Mouse (Mus musculus): ENCODE data around the gene Ifitm7.
"Not testable (repeated sequence)": the region's sequence is repeated elsewhere in the genome, so short reads cannot be mapped to it uniquely, and the experiment has no call there.

Gene Ifitm7

DNA sequence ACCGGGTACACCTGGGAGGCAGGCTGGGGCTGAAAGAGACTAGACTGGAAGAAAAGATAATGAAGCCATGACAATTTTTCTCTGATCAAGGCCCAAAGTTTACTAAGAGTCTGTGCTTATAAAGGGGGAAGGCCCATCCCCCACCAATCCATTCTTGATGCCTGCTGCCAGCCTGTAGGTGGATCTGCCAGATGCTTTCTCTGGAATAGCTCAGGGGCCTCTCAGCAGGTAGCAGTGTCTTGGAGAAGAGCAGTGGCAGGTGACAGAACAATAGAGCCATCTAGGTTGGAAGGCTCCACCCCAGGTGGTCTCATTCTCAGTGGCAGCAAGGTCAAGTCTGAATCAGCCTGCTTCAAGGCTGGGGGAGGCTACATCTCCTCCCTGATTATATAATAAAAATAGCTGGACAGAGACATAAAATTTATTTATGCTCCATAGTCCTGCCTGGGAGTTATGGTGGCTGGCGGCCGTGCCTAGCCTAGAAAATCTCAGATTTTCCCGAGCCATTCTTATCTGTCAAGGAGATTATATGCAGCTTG is 10.3 kb downstream of the Ifitm7 start:
- DNase-seq = not testable (repeated sequence)

DNA sequence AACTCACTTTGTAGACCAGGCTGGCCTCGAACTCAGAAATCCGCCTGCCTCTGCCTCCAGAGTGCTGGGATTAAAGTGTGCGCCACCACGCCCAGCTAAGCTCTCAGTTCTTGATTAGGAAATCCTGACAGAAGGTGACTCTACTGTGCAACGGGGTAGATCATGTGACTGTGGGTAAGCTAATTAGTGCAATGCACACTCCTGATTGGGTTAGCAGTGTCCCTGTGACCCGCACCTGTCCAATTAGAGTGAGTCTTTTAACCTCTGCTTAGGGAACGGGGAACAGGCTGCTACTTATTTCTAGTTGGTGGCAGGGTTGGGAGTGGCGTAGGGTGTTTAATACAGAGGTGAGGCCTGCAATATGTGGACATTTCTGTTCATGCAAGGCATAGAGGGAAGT is 14.6 kb downstream of the Ifitm7 start:
- DNase-seq = no peak

DNA sequence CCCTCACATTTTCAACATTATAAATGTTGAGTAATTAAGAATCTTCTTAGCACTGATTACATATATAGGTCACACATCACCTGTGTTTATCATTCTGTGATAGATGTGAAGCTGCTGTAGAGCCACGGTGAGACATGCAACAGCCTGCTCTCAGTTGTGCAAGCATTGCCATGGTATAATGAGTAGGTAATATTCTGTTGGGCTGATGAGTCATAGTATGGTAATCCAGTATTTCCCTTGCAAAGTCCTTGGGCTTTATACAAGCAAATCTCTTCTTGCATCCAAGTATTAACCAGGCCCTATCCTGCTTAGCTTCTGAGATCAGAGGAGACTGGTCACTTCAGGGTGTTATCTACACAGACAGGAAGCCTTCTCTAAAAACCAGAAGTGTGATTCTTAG is 17.6 kb downstream of the Ifitm7 start:
- DNase-seq = no peak

DNA sequence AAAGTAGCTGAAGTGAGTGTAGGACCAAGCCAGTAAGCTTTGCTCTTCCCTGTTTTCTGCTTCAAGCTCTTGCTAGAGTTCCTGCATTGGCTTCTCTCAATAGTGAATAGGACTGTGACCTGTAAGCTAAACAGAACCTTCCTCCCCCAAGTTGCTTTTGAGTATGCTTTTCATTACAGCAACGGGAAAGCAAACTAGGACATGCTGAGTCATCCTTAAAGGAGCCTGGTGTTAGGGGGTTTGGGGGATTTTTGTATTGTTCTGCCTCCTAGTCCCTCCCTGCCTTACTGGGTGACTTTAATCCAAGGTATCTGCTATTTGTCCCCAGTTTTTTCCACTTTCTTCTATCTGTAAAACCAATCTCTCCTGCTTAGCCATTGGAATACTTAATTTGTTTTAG is 24.6 kb downstream of the Ifitm7 start:
- DNase-seq = no peak

DNA sequence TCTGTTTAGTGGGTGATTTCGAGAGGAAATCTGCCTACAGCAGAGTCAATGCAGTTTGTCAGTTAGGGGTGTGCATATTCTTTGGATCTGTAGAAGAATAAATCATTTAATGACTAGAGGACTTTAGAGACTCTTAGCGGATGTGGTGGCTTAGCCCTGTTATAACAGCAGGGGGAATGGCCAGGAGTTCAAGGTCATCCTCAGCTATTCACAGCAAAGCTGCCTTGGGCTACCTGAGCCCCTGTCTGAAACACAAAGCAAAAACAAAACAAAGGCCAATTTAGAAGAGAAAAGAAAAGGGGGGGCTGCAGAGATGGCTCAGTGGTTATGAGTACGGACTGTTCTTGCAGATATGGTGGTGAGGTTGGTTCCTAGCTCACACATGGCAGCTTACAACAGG is 35.4 kb downstream of the Ifitm7 start:
- no peak for DNase-seq

DNA sequence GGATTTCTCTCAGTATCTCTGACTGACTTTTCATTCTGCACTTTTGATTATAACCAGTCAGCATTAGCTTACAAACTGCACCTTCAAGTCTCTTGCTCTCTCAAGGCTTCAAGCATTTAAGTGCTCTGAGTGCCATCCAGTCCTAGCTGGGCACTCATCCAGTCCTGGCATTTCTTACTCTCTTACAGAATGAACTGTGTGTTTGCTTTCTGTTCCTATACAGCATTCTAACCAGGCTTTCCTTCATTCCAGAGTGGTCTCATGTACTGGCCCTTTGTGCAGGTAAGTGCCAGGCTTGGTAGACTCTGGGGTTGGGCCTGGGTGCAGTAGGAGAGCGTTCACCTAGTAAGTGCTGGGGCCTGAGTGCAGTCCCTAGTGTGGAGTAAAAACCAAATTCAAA is 40.4 kb downstream of the Ifitm7 start:
- DNase-seq = no peak

DNA sequence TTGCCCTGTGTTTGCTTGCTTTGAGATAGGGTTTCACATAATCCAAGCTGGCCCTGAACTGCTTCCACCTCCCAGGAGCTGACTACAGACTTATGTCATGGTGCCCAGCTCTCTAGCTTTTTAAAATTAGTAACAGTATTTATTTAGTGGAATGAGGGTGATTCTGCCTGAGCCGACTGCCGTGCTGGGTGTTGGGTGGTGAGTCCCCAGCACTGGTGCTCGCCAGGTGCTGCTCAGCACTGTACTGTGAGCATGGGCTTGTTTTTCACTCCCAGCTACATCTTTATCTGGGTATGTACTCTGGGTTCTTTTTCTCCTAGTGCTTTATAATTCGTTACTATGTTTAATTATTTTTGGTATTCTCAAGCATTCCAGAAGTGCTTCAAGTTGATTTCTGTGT is 41.5 kb downstream of the Ifitm7 start:
- DNase-seq = no peak

DNA sequence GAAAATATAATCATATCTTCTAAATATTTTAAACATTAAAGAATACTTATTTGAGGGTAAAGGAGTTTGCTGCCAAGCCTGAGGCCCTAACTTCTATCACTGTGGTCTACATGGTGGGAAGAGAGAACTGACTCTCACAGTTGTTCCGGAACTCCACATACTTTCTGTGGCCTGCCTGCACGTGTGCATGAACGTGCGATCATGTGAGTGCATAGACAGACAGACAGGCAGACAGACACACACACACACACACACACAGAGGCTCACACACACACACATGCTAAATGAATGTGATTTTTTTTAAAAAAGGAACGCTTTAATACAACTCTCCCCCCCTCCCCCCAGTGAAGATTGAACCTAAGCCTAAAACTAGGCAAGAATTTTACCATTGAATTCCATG is 41.9 kb downstream of the Ifitm7 start:
- DNase-seq = no peak

DNA sequence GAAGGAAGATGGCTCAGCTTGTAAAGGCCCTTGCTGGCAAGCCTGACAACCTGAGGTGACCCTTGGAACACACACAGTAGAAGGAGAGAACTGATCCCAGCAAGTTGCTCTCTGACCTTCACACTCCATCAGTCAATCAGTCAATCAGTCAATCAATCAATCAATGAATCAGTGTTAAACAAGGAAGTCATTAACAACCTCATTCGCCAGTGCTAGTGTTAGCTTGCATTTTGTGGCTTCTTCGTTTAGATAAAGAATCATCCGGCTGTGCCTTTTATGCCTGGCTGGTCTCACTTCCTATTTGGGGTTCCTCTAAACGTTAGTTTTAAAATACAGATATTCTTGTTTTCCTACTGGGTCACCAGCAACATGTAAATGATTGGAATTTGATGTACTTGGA is 42.5 kb downstream of the Ifitm7 start:
- DNase-seq = no peak

DNA sequence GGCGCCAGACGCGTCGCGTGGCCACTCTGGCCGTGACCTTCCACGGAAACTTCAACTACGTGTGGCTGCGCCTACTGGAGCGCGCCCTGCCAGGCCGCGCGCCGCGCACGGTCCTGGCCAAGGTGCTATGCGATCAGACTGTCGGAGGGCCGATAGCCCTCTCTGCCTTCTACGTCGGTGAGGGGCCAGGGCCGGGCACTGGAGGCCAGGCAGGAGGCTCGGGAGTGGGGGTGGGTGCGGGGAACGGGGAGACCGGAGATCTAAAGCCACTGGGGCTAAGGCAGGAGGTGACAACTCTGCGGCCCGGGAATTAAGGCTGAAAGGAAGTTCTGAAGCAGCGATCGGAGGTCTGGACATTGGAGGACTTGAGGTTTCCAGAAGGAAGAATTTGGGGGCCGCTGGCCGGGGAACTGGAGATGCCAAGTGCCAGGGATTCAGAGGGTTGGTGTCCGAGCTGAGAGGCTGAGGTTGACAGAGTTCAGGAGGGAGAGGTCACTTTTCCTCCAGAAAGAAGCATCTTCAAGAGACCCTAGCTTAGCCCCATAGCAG is 45.8 kb downstream of the Ifitm7 start:
- no peak for DNase-seq

DNA sequence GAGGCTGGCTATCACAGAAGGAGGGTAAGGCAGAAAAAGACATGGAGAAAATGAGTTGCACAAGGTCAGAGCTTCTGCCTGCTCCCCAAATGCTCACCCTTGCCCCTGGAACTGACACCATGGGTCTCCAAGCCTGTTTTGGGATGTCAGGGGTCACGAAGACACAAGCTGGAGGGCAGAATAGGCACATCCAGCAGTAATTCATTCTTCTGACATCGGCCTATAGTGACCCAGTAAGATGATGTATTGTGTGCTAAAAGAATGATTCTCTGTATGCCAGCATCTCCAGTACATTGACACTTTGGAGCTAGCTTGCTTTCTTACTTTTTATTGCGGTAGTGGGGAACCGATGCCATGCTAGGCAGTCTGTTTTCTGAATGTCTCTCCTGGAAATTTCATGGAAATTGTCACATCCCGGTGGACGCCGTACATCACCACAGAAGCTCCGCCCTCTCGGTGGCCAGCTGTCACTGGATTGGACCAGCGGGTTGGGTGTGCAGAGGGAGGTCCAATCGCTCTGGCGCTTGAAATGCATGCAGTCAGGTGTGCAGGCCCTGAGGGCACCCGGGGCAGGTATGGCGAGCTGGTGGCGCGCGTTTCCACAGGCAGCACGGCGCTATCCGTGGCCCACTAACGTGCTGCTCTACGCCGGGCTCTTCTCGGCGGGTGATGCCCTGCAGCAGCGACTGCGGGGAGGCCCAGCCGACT is 46.4 kb downstream of the Ifitm7 start:
- peak; percentile 93 to 94 for DNase-seq
